Mouse (Mus musculus) heart, postnatal 0 days (tissue): ENCODE results near the gene Arhgap15. TPM values are rescaled to one million over a fixed set of nuclear protein-coding genes. Genes with fewer than 3 reads are reported as not detected.

ENCODE experiments used
- ATAC-seq: fragments of 200-750 bp; cut with Nextera tagmentation; 2 replicates; pipeline ENCODE4 v1.8.0; 2017; ENCODE audit warnings: low read depth, moderate number of reproducible peaks, moderate library complexity; ENCODE audit not compliant: insufficient read depth
- DNase-seq: peaks from one replicate; pipeline ENCODE4 v3.0.0-alpha.2; 2016; ENCODE audit warnings: low spot score
- H3K27ac ChIP-seq: fragments of 300-500 bp; sonication (generic); 2 replicates; pipeline ENCODE4 v1.5.1; 2014; ENCODE audit warnings: low read depth, mild to moderate bottlenecking
- H3K27me3 ChIP-seq: fragments of 300-500 bp; sonication (generic); 2 replicates; pipeline ENCODE4 v1.6.1; 2014; ENCODE audit warnings: low read length, mixed read lengths; ENCODE audit not compliant: control insufficient read depth, insufficient read depth
- H3K36me3 ChIP-seq: fragments of 300-500 bp; sonication (generic); replicated peaks from 2 replicates; pipeline ENCODE4 v1.6.1; 2014; ENCODE audit warnings: low read length, mixed read lengths; ENCODE audit not compliant: control insufficient read depth, insufficient read depth
- H3K4me1 ChIP-seq: fragments of 300-500 bp; sonication (generic); 2 replicates; pipeline ENCODE4 v1.6.1; 2014; ENCODE audit warnings: antibody characterized with exemption; ENCODE audit not compliant: control insufficient read depth, insufficient read depth
- H3K4me2 ChIP-seq: fragments of 300-500 bp; sonication (generic); 2 replicates; pipeline ENCODE4 v1.6.1; 2014; ENCODE audit warnings: low read depth, mild to moderate bottlenecking, low read length, moderate library complexity
- H3K4me3 ChIP-seq: fragments of 300-500 bp; sonication (generic); 2 replicates; pipeline ENCODE4 v1.5.1; 2014; ENCODE audit warnings: low read depth, low read length
- H3K9ac ChIP-seq: fragments of 300-500 bp; sonication (generic); replicated peaks from 2 replicates; pipeline ENCODE4 v1.6.1; 2014; ENCODE audit warnings: low read depth, low read length, mixed read lengths
- H3K9me3 ChIP-seq: fragments of 300-500 bp; sonication (generic); replicated peaks from 2 replicates; pipeline ENCODE4 v1.6.1; 2016; ENCODE audit warnings: low read length; ENCODE audit not compliant: control insufficient read depth
- CTCF ChIP-seq: IDR thresholded peaks from 2 replicates; pipeline ENCODE4 v1.5.1; 2016; ENCODE audit warnings: antibody characterized with exemption, control low read depth, low read depth
- EP300 ChIP-seq: IDR thresholded peaks from 2 replicates; pipeline ENCODE4 v1.6.1; 2016; ENCODE audit warnings: antibody characterized with exemption, low read depth
- WGBS: fragments of 180-500 bp; shearing (Covaris S2); extraction: QIAGEN DNeasy Blood & Tissue Kit; methylation state at CpG from one replicate; pipeline ENCODE4 v1.1.7; 2014; 5-methylcytosine and 5-hydroxymethylcytosine counted together
- polyA plus RNA-seq: library from polyadenylated mRNA; unstranded; fragments of >200 nt; fragmentation: Nextera tagmentation; extraction: Ambion mirVana; gene quantifications from 2 replicates; pipeline ENCODE4 v1.2.1, GENCODE M21; 2015
- total RNA-seq: library from RNA; depleted of rRNA; stranded (reverse); fragments of >200 nt; gene quantifications from 2 replicates; pipeline ENCODE4 v1.2.3, GENCODE M21; 2014; ENCODE audit warnings: low replicate concordance

The Arhgap15 gene
- total and polyA plus RNA-seq, 2 experiments from 2014 or later: 0.46 to 1.7 TPM

- no peaks in the 10 kb centered on the region for H3K36me3 ChIP-seq
- ATAC-seq (no peak), DNase-seq (no peak)
- no peak for TF ChIP-seq CTCF
- no peak for TF ChIP-seq EP300
- H3K9me3 ChIP-seq: no peaks in the 10 kb centered on the region
- no peak overlapping the region for H3K27ac ChIP-seq
- no peaks in the 10 kb centered on the region for H3K27me3 ChIP-seq
- 45% methylated on average over 2 of the region's 2 CpGs for WGBS
- no peak overlapping the region for H3K9ac ChIP-seq
- no peak overlapping the region for H3K4me2 ChIP-seq
- no peaks in the 10 kb centered on the region for H3K4me1 ChIP-seq
- no peak overlapping the region for H3K4me3 ChIP-seq
Observed at GRCm38 (mm10) chr2:44044088-44044487, 295.5 kb downstream of the Arhgap15 start.

DNA sequence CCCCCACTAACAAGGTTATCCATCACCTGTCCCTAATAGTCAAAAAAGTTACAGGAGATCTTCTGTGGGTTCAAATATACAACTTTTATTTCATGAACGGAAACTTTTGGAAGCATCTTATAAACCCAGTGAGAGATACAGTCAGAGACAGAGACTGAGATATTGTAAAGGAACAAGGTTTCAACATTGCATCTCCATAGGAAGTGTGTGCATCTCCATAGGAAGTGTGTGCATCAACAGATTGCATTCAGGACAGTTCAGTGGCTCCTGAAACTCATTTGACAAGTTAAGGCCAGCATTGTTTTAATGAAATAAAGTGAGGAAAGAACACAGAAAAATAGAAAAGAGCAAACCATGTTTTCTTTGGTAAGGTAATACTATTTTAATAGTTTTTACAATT is 296.0 kb downstream of the Arhgap15 start:
- Histone ChIP-seq H3K9ac (no peak overlapping the region), H3K36me3 (no peaks in the 10 kb centered on the region), H3K4me2 (no peak overlapping the region), H3K4me1 (no peaks in the 10 kb centered on the region), H3K27me3 (no peaks in the 10 kb centered on the region), H3K9me3 (no peaks in the 10 kb centered on the region), H3K4me3 (no peak overlapping the region), H3K27ac (no peak overlapping the region)
- ATAC-seq (no peak), DNase-seq (no peak)
- 72% methylated on average over 1 of the region's 1 CpGs for WGBS
- TF ChIP-seq CTCF: no peak

DNA sequence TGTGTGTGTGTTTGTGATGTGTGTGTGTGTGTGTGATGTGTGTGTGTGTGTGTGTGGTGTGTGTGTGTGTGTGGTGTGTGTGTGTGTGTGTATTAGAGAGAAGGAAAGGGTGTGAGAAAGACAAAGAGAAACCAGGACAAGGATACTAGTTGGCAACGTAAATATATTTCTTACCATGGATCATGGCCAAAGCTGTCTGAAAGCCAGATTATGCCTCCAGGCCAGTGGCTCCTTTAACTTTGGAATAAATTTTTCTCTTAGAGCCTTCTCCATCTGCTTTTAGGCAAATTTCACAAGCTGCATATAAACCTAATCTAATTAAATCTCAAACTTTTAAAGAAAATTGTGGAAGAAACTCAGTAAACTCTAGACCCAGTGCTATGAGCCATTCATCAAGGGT is 296.6 kb downstream of the Arhgap15 start:
- Histone ChIP-seq H3K4me3 (no peak overlapping the region), H3K36me3 (no peaks in the 10 kb centered on the region), H3K4me1 (no peaks in the 10 kb centered on the region), H3K4me2 (no peak overlapping the region), H3K9me3 (no peaks in the 10 kb centered on the region), H3K27ac (no peak overlapping the region), H3K9ac (no peak overlapping the region), H3K27me3 (no peaks in the 10 kb centered on the region)
- no peak for ATAC-seq
- 41% methylated on average over 1 of the region's 1 CpGs for WGBS
- DNase-seq: no peak
- TF ChIP-seq CTCF (no peak), EP300 (no peak)

- H3K4me3 ChIP-seq: no peak overlapping the region
- TF ChIP-seq EP300 (no peak), CTCF (no peak)
- DNase-seq (no peak), ATAC-seq (no peak)
- no peak overlapping the region for H3K9ac ChIP-seq
- no peaks in the 10 kb centered on the region for H3K4me1 ChIP-seq
- no peaks in the 10 kb centered on the region for H3K36me3 ChIP-seq
- H3K27ac ChIP-seq: no peak overlapping the region
- H3K9me3 ChIP-seq: no peaks in the 10 kb centered on the region
- no peaks in the 10 kb centered on the region for H3K27me3 ChIP-seq
- 87% methylated on average over 9 of the region's 9 CpGs for WGBS
- H3K4me2 ChIP-seq: no peak overlapping the region
Observed at GRCm38 (mm10) chr2:44060306-44060705, 311.7 kb downstream of the Arhgap15 start.

DNA sequence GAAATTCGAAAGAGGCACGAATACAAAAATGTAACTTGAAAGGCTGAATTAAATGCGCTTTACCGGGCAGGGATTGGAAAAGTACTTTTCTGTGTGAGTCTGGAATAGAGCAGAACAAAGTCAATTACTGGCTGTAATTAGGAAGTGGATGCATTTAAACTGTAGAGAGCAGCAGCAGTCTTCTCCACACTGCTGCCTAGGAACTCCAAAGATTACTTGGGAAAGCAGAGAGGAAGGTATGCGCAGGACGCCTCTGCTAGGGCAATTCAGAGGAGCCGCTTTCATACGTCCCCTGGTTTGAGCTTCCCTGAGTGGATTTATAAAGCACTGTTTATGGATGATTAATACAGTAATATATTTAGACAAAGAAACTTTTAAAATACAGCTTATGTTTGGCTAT is 312.1 kb downstream of the Arhgap15 start:
- Histone ChIP-seq H3K36me3 (no peaks in the 10 kb centered on the region), H3K27me3 (no peaks in the 10 kb centered on the region), H3K4me1 (no peaks in the 10 kb centered on the region), H3K9me3 (no peaks in the 10 kb centered on the region), H3K9ac (no peak overlapping the region), H3K4me2 (no peak overlapping the region), H3K27ac (no peak overlapping the region), H3K4me3 (no peak overlapping the region)
- DNase-seq: no peak
- ATAC-seq: no peak
- WGBS: 69% methylated on average over 8 of the region's 8 CpGs
- no peak for TF ChIP-seq EP300
- peak; percentile 26 for TF ChIP-seq CTCF

DNA sequence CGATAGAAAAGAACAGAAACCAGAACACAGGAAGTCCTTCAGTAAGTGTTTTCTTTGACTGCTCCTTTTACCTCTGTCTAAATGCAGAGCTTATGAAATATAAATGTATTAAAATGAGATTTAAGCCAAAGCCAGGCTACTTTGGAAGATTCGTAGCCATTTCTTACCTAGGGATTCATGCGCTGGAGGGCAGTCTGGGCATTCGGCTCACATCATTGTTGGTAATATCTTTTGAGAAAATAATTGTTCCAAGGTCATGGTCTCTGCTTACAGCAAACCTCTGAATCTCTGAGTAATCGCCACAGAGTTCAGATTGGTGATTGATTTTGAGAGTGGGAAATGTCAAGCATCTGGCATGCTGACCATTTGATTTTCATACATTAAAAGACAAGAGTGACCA is 316.4 kb downstream of the Arhgap15 start:
- H3K4me1 ChIP-seq: no peaks in the 10 kb centered on the region
- DNase-seq: no peak
- H3K4me3 ChIP-seq: no peak overlapping the region
- no peak overlapping the region for H3K9ac ChIP-seq
- H3K27ac ChIP-seq: no peak overlapping the region
- no peaks in the 10 kb centered on the region for H3K36me3 ChIP-seq
- ATAC-seq: no peak
- no peaks in the 10 kb centered on the region for H3K27me3 ChIP-seq
- 76% methylated on average over 5 of the region's 5 CpGs for WGBS
- no peaks in the 10 kb centered on the region for H3K9me3 ChIP-seq
- TF ChIP-seq CTCF: no peak
- no peak for TF ChIP-seq EP300
- H3K4me2 ChIP-seq: no peak overlapping the region
